Mouse (Mus musculus) cortical plate, adult 2 months (tissue): ENCODE results near the gene Sp1.

Experiments used
- CTCF ChIP-seq: fragments of 200-500 bp; IDR thresholded peaks from 2 replicates; pipeline ENCODE4 v1.5.1; 2011; ENCODE audit warnings: mild to moderate bottlenecking, control low read depth, low read length; ENCODE audit not compliant: insufficient read depth; ENCODE audit errors: extremely low read depth
- POLR2A ChIP-seq: fragments of 200-500 bp; IDR thresholded peaks from 2 replicates; pipeline ENCODE4 v1.6.1; 2011; ENCODE audit warnings: mild to moderate bottlenecking, low read length, control low read depth; ENCODE audit not compliant: insufficient read depth; ENCODE audit errors: extremely low read depth

DNA sequence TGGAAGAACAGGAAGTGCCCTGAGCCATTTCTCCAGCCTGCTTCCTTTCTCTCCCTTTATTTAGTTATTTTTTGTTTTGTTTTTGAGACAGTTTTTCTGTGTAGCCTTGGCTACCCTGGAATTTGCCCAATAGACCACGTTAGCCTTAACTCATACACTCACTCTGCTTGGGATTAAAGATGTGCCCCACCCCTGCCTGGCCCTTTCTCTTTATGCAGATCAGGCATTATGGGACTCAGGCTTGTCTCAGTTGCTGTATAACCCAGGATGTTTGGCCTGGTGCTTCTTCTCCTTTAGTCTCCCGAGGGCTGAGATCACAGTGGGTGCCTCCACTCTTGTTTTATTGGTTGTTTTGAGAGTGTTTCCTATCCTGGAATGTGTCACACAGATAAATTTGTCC is 13.4 kb upstream of the Sp1 start:
- TF ChIP-seq POLR2A (no peak), CTCF (no peak)
